Mouse (Mus musculus): Measurements from ENCODE around the gene Vamp4.

The Vamp4 gene

DNA sequence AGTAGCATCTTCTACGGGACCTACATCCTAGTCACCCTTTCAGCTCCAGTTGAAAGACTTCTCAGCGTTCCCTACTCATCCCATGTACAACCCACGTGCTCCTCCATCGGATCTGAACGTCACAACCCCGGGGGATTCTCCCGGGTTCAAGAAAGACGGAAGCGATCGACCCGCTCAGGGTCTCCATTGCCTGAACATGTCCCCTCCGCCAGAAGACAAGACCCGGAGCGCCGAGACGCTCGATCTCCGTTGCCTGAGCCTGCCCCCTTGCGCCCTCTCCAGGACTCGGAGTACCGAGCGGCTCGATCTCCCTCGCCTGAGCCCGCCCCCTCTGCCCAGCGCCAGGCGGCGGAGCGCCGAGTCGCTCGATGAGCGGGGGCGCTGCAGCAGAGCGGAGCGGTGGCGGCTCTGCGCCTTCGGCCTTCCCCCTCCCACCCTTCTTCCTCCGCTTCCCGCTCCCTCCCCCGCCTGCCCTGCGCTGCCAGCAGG, at the start of gene Vamp4:
Vamp4 (plus strand) TSS at position 256 of the 489 bp plus-strand sequence.
- peak; percentile 91 for DNase-seq (ENCODE audit: low read depth)

DNA sequence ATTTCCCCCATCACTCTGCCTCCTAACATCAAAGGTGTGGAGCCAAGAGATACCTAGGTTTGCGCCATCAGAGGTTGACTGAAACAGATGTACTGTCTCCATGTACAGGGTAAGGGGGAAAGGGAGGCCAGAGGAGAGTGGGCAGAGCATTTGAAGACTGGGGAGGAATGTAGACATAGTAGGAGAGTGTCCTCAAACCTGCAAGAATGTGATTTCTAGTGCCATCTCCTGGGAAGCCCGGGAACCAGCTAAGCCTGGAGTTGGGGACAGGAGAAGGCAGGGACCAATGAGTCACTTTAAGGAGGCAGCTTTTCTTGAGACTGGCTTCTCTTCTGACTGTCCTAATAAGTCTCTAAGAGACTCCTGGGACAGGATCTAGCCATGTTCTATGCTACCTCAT, 40.7 kb upstream of the Vamp4 start:
- no peak for DNase-seq (ENCODE audit: low read depth)

DNA sequence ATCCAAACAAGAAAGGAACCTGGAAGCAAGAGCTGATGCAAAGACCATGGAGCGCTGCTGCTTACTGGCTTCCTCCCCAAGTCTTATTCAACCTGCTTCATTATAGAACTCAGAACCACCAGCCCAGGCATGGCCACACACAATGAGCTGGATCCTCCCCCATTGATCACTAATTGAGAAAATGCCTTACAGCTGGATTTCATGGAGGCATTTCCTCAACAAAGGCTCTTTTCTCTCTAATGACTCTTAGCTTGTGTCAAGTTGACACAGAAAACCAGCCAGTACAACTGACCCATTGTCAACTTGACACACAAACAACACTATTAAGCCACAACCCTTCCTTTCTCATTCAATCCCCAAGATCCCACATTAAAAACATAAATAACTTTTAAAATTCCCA, 39.6 kb upstream of the Vamp4 start:
- no peak for DNase-seq (ENCODE audit: low read depth)

DNA sequence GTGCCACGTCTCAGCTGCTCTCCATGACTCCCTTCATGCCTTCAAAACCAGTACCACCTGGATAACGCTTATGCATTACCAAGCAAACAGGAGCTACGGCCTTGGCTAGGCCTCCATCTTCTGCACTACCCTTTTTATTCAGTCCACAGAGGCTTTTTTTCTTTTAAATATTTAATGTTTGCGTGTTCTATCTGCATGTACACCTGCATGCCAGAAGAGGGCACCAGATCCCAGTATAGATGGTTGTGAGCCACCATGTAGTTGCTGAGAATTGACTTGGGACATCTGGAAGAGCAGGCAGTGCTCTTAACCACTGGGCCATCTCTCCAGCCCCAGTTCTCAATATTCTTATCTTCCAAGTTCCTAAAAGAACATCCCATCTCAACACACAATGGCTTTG, 38.7 kb upstream of the Vamp4 start:
- DNase-seq (ENCODE audit: low read depth), result peak; percentile 18

DNA sequence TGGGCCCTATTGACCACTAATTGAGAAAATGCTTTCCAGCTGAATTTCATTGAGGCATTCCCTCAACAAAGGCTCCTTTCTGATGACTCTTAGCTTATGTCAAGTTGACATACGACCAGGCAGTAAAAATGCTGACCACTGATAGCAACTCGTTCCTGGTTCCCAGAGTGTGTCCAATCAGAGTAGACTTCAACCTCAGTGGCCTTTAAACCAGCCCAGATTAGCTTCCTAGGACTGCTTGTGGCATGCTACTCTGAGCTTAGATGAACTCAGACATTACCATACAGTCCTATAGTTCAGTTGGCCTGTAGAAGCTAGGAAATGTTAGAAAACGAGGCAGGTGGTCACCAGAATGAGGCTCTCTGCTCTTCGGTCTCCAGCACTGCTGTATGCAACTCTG, 38.0 kb upstream of the Vamp4 start:
- DNase-seq (ENCODE audit: low read depth), result no peak

DNA sequence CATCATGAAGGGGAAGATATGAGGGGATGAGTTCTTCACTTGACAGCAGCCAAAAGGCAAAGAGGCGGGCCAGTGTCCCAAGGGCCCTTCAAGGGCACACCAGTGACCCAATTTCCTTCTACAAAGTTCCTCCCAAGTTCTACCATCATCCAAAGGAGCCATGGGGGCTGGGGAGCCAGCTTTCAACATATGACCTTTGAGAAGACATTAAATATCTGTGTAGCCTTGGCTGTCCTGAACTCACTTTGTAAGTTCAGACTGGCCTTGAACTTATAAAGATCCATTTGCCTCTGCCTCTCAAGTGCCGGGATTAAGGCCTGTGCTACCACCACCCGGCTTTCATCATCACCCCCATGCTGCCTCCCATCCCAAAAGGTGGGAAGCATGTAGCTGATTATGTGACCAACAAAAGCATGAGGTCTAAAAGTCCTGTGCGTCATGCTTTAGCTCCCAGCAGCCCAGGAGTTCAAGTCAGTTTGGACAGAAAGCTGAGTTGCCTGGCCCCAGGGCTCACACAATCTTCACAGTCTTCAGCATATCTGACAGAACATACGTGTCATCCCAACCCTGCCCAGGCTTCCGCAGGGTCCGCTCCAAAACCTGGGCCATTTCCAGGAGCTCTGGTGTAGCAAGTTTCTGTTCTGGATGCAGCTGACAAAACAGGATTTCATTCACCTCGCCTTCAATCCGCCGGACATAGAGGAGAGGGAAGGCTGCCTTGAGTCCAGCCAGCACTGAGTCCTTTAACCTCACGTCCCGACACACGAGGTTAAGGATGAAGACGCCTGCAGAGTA, 36.4 kb upstream of the Vamp4 start:
- DNase-seq (ENCODE audit: low read depth), result no peak

DNA sequence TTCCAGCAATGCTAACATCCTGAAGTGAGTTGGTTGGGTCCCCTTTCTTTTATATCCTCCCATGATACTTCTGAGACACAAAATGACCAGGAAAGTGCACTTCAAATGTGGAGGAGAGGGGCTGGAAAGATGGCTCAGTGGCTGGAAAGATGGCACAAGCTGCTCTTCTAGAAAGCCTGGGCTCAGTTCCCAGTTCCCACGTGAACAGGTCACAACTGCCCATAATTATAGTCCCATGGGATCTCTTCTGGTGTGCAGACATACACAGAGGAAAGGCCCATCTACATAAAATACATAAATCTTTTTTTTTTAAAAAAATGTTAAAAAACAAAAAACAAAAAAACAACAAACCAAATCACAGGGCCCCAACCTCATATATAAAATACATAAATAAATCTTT, 27.1 kb upstream of the Vamp4 start:
- DNase-seq (ENCODE audit: low read depth), result no peak

DNA sequence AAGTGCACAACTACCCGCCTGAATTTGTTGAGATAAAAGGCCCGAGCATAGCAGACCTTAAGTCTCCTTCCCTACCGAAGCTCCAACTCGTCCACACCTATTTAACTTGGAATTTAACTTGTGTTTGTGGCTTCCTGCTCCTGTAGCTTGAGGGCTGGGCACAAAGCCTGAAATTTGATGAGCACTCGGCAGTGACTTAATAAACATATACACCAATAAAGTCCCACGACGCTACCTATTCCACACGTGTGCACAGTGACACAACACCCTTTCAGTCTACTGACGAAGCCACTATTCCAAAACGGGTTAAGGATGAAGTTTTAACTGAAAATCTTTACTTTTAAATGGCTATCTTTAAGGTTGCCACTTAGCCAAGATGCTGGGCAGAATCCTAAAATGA, 22.7 kb upstream of the Vamp4 start:
- DNase-seq (ENCODE audit: low read depth), result peak; percentile 29

DNA sequence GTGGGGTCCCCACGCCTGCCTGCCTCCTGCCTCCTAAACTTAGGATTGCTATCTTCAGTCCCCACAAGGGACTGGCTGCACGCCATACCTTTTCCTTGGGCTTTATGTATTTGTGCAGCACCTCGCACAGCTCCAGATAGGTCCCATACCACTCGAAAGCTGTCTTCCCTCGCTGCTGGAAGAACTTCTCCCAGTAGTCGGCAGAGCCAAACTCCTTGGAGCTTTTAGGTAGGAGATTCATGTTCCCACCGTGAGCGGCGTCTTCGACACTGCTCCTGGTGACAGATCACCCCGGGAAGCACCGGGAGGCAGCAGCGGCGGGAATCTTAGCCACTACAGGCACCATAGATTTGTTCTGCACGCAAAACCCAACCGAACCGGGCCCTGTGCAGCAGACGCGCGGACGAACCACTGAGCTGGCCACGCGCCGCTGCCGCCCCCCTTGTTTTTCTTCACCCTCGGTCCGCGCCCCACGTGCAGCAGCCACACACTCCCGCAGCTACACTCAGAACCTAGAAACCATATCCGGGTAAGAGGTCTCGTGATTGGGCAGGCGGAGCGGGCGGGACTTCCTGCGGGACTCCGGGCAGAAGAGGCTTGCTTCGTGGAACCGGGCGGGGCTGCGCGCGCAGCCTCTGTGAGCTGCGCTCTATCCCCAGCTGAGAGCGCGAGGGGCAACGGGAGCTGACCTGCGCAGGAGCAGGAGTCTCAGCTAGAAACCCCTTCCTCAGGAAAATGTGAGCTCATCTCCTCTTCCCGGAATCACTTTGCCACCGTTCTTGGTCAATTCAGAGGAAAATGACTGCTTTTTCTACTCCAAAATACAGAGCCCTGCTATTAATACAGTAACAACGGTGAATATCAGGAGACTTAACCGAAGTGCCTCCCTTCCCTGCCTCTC, 22.0 kb upstream of the Vamp4 start, which contains the start of gene Mettl13:
Mettl13 (minus strand) TSS at position 536 of the 901 bp plus-strand sequence.
- DNase-seq (ENCODE audit: low read depth), result peak; percentile 94

DNA sequence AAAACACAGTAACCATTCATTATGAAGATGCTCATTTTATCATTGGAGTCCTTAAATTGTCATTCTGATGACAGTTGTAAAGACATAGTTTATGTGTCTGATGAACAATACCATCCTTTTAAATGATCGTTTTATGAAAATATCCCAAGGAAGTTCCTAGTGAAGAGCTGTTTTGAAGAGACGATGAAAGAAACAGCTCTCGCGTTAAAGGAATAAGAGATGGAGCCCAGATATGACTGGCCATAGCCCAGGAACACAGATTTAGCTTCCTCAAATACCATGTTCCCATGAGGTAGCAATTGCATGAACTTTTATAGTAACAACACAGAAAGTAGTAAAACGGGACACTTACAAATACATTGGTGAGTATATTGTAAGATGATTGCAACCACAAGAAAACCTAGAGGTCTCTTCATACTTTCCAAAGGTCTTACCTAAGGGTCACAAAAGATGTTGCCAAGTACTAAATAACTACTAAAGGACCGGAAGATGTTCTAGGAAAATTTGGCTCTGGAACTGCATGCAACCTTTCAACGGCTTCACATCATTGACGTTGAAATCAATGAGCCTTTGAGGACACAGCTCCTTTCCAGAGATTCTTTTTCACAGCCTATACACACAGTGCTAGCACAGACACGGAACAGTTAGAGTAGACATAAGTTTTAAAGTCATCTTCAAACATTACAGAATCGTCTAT, 21.2 kb upstream of the Vamp4 start:
- no peak for DNase-seq (ENCODE audit: low read depth)

DNA sequence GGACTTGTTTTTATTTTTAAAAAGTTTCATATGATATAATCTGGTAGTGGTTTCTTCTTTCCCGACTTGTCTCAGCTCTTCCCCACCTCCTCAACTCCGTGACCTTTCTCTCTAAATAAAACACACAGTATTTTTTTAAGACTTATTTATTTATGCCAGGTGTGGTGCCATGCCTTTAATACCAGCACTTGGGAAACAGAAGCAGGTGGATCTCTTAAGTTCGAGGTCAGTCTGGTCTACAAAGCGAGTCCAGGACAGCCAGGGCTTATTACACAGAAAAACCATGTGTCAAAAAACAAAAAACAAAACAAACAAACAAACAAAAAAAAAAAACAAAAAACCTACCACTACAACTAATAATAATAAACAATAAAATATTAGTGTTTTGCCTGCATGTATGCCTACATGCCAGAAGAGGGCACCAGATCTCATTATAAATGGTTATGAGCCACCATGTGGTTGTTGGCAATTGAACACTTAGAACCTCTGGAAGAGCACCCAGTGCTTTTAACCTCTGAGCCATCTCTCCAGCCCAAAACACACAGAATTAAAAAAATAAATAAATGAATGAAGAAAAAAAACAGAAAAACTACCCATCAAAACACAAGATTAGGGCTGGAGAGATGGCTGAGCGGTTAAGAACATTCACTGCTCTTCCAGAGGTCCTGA, 20.6 kb upstream of the Vamp4 start:
- peak; percentile 79 for DNase-seq (ENCODE audit: low read depth)

DNA sequence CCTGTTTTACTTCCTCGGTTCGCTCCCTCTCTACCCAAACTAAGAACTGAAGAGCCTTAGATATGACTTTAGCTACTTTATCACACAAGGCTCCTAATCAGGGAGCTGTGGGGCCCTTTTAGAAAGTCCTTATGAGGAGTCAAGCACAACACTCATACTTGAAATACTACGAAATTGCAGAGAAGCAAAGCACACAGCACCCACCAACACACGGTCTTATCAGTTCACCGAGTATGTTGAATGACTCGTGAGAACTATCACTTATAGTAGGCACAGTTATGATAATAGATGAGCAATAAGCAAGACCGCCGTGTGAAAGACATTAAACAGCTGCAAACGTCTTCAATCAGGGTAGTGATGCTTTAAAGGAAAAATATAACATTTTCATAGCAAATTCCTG, 17.4 kb upstream of the Vamp4 start:
- DNase-seq (ENCODE audit: low read depth), result no peak

DNA sequence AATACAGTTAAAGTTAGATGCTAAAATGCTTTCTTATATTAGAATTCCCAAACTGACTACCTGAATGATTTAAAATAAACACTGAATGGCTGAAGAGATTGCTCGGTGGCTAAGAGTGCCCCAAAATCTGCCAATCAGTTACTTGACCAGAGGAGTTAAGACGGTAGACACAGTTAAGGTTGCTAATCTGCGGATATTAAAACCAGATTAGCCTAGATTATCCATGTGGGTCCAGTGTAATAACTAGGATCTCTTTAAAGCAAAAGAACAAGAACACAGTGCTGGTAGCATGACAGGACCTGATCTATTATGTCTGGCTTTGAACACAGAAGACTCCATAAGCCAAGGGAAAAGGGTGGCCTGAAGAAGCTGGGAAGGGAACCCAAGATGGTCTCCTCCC, 16.1 kb upstream of the Vamp4 start:
- no peak for DNase-seq (ENCODE audit: low read depth)

DNA sequence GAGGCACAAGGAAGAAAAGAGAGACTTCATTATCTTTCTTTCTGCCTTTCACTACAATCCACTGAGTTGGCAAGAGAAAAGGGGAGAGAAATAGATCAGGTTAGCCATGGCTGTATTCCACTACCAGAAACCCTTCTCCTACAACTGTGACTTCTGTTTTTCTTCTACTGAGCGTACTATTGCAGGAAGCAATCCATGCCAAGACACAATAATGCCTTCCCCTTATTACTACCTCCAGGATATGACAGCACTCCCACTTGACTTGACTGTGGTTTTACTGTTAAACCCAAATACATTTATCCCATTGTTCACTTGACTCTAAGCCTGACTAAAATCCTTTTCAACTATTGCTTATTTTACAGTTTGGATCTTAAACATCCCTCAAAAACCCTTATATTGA, 7.1 kb upstream of the Vamp4 start:
- DNase-seq (ENCODE audit: low read depth), result peak; percentile 74

DNA sequence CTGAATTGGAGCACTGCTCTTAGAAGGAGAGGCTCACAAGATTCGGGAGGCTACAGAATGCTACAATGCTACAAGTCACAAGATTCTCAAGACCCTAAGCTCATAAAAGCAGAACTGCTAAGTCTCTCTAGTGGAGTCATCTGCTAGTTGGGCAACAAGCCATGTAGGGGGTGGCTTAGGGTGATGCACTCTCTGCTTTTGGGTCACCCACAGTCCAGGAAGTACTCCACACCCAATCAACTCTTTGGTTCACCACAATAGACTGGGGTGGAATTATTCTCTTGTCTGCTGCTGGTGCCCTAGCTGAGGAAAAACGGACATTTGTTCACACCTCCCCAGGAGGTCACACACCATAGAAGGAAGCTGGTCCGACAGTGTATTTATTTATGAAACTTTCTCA, 5.3 kb upstream of the Vamp4 start:
- peak; percentile 89 for DNase-seq (ENCODE audit: low read depth)

DNA sequence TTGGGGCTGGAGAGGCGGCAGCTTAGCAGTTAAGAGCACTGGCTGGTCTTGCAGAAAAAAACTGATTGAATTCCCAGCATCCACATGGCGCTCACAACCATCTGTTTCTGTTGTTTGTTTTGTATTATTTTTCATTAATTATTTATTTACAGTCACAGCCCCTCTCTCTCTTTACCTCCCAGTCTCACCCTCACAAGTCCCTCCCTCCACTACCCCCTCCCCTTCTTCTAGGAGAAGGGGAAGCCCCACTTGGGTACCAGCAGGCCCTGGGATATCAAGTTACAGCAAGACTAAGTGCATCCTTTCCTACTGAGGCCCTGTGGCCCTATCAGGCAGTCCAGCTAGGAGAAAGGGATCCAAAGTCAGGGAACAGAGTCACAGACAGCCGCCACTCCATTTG, 3.0 kb upstream of the Vamp4 start:
- DNase-seq (ENCODE audit: low read depth), result no peak

DNA sequence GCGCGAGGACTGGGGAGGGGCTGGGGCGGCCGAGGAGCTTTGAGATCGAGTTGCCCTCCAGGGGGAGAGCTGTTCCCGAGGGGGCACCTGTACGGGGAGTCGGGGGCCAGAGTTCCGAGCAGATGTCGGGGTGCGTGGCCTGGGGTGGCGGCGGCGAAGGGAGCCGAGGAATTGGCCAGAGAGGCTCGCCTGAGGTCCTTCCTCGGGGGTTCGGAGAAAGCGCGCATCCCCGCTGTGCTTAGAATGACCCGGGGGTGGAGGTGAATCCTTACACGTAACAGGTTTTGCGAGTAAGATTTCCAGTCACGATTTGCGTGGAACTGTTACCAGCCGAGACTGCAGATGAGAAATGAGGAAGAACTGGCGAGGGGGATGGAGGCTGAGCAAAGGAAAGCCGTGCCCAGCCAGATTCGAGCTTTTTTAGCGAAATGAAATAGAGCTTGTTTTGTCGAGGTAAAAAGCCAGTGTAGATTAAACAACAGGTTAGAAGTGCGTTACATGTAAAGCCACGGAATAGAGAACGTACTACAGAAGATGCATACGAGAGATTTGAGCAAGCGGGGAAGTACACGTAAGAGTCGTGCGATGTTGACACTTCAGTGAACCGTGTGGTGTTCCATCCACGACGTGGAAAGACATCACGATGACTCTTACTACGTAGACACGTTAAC, 751 bp downstream of the Vamp4 start:
- DNase-seq (ENCODE audit: low read depth), result peak; percentile 73

DNA sequence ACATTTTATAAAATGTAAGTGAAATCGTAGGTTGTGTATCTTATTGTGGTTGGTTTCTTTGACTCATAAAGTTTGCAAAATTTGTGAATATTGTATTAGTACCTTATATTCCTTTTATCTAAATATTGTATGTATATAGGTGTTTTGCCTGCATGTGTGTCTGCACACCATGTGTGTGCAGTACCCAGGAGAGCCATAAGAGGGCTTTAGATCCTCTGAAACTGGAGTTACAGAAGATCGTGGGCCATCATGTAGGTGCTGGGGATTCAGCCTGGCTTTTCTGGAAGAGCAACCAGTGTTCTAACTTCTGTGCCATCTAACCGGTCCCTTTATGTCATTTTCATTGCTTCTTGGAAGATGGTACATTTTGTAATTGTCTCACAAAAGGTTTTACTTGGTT, 4.8 kb downstream of the Vamp4 start:
- no peak for DNase-seq (ENCODE audit: low read depth)

DNA sequence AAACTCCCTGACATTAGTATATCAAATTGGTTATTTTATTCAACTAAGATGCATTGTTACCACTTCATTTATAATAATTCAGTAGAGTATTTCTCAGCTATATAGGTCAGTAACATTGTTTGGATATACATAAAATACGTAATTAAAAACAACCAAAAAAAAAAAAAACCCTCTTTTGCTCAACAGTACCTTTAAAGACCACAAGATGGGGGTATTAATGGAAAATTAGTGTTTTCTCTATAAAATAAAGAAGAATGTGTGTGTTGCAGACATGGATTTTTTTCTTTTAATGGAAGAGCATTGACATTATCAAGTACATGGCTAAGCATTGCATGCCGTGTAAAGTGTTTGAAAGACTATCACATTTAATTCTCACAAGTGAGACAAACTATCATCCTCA, 12.6 kb downstream of the Vamp4 start:
- DNase-seq (ENCODE audit: low read depth), result no peak

DNA sequence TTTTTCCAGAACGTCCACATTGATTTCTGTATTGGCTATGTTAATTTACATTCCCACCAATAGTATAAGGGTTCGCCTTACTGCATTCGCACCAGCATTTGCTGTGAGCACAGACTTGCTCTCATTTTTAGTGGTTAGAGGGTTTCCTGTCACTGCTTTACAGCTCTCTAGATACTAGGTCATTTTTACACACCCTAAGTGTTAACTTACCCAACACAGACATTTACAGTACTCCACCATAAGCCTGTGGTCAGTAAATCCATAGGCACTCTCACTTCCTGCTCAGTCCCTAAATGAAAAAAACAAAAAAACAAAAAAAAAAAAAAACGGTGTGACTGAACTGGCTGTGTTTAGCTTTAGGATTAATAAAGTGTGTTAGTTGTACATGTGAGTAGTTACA, 16.0 kb downstream of the Vamp4 start:
- no peak for DNase-seq (ENCODE audit: low read depth)

DNA sequence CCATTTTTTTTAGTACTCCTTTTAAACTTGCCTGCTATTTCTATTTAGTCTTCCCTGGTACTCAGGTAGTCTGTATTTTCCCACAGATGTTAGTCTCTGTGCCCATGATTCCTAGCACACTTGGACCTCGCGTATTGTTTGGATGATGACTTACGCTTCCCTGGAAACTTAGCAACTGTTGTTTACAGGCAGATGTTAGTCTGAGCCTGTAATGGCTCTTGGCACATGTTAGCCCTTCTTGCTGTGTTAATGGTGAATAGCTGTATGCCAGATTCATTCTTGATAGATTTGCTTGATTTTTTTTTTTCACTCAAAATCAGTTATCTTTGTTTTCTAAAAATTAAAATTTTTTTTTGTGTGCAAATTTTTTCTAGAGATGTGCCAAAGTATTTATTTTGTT, 18.3 kb downstream of the Vamp4 start:
- DNase-seq (ENCODE audit: low read depth), result no peak

All from 416B (cell line).